ENCODE assay signal across 12 mouse cellular contexts in the genomic region with DNA sequence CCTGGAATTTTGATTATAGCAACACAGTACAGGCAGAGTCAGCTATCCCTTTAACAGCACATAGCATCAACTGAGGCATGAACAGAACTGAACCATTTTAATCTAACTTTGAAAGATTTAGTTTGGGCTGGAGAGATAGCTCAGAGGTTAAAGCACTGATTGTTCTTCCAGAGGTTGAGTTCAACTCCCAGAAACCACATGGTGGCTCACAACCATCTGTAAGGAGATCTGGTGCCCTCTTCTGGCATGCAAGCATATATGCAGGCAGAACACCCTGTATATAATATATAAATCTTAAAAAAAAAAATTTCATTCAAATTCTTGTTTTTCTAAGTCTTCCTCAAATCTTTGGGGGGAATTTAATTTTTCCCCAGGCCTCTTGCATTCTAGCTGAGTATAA. TPM values are rescaled to one million over a fixed set of nuclear protein-coding genes. Genes with fewer than 3 reads are reported as not detected.
DNase-seq lines count a peak whose midpoint lies in the region; ATAC-seq and TF ChIP-seq lines count a peak whose summit lies in the region.
"Had no signal": no experiment of that assay in that cellular context is flagged by ENCODE, and none has a peak within 500 bp of the region (broad histone marks: within the 10 kb centered on the region; RNA-seq: fewer than 3 reads in every experiment).

No protein-coding gene starts in this region.

- no peaks in the 10 kb centered on the region for H3K9me3 ChIP-seq in forebrain, postnatal 0 days (ENCODE audit: low read length)
- H3K9me3 ChIP-seq in forebrain, embryonic 15.5 days: no peaks in the 10 kb centered on the region
- H3K9me3 ChIP-seq in lung, embryonic 14.5 days (ENCODE audit: low read depth, low read length): no peaks in the 10 kb centered on the region
- H3K9me3 ChIP-seq: hindbrain, embryonic 10.5 days; limb, embryonic 12.5 days had no signal

- no peaks in the 10 kb centered on the region for H3K4me1 ChIP-seq in forebrain, postnatal 0 days (ENCODE audit: insufficient read depth)
- no peaks in the 10 kb centered on the region for H3K4me1 ChIP-seq in forebrain, embryonic 15.5 days
- no peaks in the 10 kb centered on the region for H3K4me1 ChIP-seq in lung, embryonic 14.5 days (ENCODE audit: insufficient read depth)
- H3K4me1 ChIP-seq: hindbrain, embryonic 10.5 days; limb, embryonic 12.5 days had no signal

- no peak overlapping the region for H3K9ac ChIP-seq in forebrain, postnatal 0 days
- H3K9ac ChIP-seq in forebrain, embryonic 15.5 days (replicated peaks): no peak overlapping the region
- no peak overlapping the region for H3K9ac ChIP-seq in lung, embryonic 14.5 days
- H3K9ac ChIP-seq: limb, embryonic 12.5 days had no signal

- H3K27ac ChIP-seq in forebrain, postnatal 0 days (ENCODE audit: low read depth, low read length): no peak overlapping the region
- H3K27ac ChIP-seq in forebrain, embryonic 15.5 days (replicated peaks): no peak overlapping the region
- H3K27ac ChIP-seq in lung, embryonic 14.5 days (ENCODE audit: low read depth): no peak overlapping the region
- H3K27ac ChIP-seq: hindbrain, embryonic 10.5 days; limb, embryonic 12.5 days had no signal

- H3K36me3 ChIP-seq in forebrain, postnatal 0 days (ENCODE audit: insufficient read depth): peaks cover 74% of the 10 kb centered on the region
- H3K36me3 ChIP-seq in forebrain, embryonic 15.5 days: peaks cover 67% of the 10 kb centered on the region
- H3K36me3 ChIP-seq in lung, embryonic 14.5 days (ENCODE audit: insufficient read depth): peaks cover 84% of the 10 kb centered on the region

- TF ChIP-seq CTCF in forebrain, postnatal 0 days (IDR thresholded peaks at IDR 0.05; ENCODE audit: low read depth): peak; percentile 71
- peak; percentile 64 for TF ChIP-seq CTCF in lung, embryonic 14.5 days (IDR thresholded peaks at IDR 0.05; ENCODE audit: low read depth)

- H3K27me3 ChIP-seq in forebrain, postnatal 0 days (ENCODE audit: insufficient read depth, low read length): no peaks in the 10 kb centered on the region
- H3K27me3 ChIP-seq in forebrain, embryonic 15.5 days: no peaks in the 10 kb centered on the region
- no peaks in the 10 kb centered on the region for H3K27me3 ChIP-seq in lung, embryonic 14.5 days (ENCODE audit: insufficient read depth, low read length)
- H3K27me3 ChIP-seq: limb, embryonic 12.5 days had no signal

- no peak overlapping the region for H3K4me3 ChIP-seq in forebrain, postnatal 0 days (ENCODE audit: low read depth, low read length)
- H3K4me3 ChIP-seq in forebrain, embryonic 15.5 days: no peak overlapping the region
- H3K4me3 ChIP-seq in lung, embryonic 14.5 days (ENCODE audit: low read depth, low read length): no peak overlapping the region
- H3K4me3 ChIP-seq: hindbrain, embryonic 10.5 days; limb, embryonic 12.5 days had no signal

- no peak for DNase-seq in forebrain, postnatal 0 days
- DNase-seq in lung, embryonic 14.5 days: no peak
- no peak for DNase-seq in lung, adult 18-20 months
- peak; percentile 45 for DNase-seq in ES-CJ7 (ENCODE audit: low read depth, low spot score)
- DNase-seq in layer of hippocampus, adult 11-12 months (ENCODE audit: low spot score): no peak
- DNase-seq: adrenal gland, adult 8-10 months; cerebellum, adult 9-11 months had no signal

- ATAC-seq in forebrain, postnatal 0 days: peak; percentile 66; the same call in 1 of the 2 replicates
- no peak for ATAC-seq in forebrain, embryonic 15.5 days (replicated peaks)
- ATAC-seq in lung, embryonic 14.5 days (ENCODE audit: insufficient read depth): no peak
- 0 out of 2 replicates have a peak, but pooled peaks have one; percentile 15 for ATAC-seq in megakaryocyte progenitor cell, adult 5-6 weeks (replicated peaks; ENCODE audit: poor library complexity)
- no peak for ATAC-seq in erythroid progenitor cell, adult 5-6 weeks (replicated peaks; ENCODE audit: low FRiP score, poor library complexity, severe bottlenecking)

- no peak overlapping the region for H3K4me2 ChIP-seq in forebrain, postnatal 0 days (ENCODE audit: low read depth)
- H3K4me2 ChIP-seq in forebrain, embryonic 15.5 days (replicated peaks): no peak overlapping the region
- H3K4me2 ChIP-seq in lung, embryonic 14.5 days: no peak overlapping the region
- H3K4me2 ChIP-seq: limb, embryonic 12.5 days had no signal

RNA-seq across cellular contexts. Expression of gene Tomm20, which starts 9.7 kb away (rescaled TPM):
- 181 and 195 TPM in 2 replicates for total RNA-seq in forebrain, postnatal 0 days (2014; rRNA removed)
- polyA plus RNA-seq in forebrain, postnatal 0 days (2015; fragmentation: Nextera tagmentation; extraction: Ambion mirVana): 228 and 256 TPM in 2 replicates
- 195 and 209 TPM in 2 replicates for polyA plus RNA-seq in forebrain, embryonic 15.5 days (2015; fragmentation: Nextera tagmentation; extraction: Ambion mirVana)
- polyA plus RNA-seq in lung, embryonic 14.5 days (2014; fragmentation: Nextera tagmentation; extraction: Ambion mirVana): 215 and 218 TPM in 2 replicates
- total RNA-seq in megakaryocyte progenitor cell, adult 5-6 weeks (2015): 118 and 141 TPM in 2 replicates
- 182 and 238 TPM in 2 replicates for total RNA-seq in megakaryocyte progenitor cell, adult 5-6 weeks (2017)
- 16.3 and 40.4 TPM in 2 replicates for total RNA-seq in erythroid progenitor cell, adult 5-6 weeks (2015; ENCODE audit: low replicate concordance)
- 43.8 and 48.9 TPM in 2 replicates for total RNA-seq in erythroid progenitor cell, adult 5-6 weeks (2017; ENCODE audit: low replicate concordance)

RNA-seq across cellular contexts. Expression of gene Rbm34, which starts 34.9 kb away (rescaled TPM):
- 24.7 and 26.1 TPM in 2 replicates for total RNA-seq in forebrain, postnatal 0 days (2014; rRNA removed)
- 23.2 and 31.1 TPM in 2 replicates for polyA plus RNA-seq in forebrain, postnatal 0 days (2015; fragmentation: Nextera tagmentation; extraction: Ambion mirVana)
- polyA plus RNA-seq in forebrain, embryonic 15.5 days (2015; fragmentation: Nextera tagmentation; extraction: Ambion mirVana): 26.4 and 28.2 TPM in 2 replicates
- 25.0 and 26.6 TPM in 2 replicates for polyA plus RNA-seq in lung, embryonic 14.5 days (2014; fragmentation: Nextera tagmentation; extraction: Ambion mirVana)
- total RNA-seq in megakaryocyte progenitor cell, adult 5-6 weeks (2015): 35.8 and 40.0 TPM in 2 replicates
- 51.6 and 52.3 TPM in 2 replicates for total RNA-seq in megakaryocyte progenitor cell, adult 5-6 weeks (2017)
- total RNA-seq in erythroid progenitor cell, adult 5-6 weeks (2015; ENCODE audit: low replicate concordance): 6.8 and 10.9 TPM in 2 replicates
- 8.7 and 10.8 TPM in 2 replicates for total RNA-seq in erythroid progenitor cell, adult 5-6 weeks (2017; ENCODE audit: low replicate concordance)

Comparison
In these comparisons a context has a peak if more than half of its experiments do, and no peak if none do; other contexts are left out.
1. ATAC-seq: peak in forebrain, postnatal 0 days (single experiment) and megakaryocyte progenitor cell, adult 5-6 weeks (single experiment); none in forebrain, embryonic 15.5 days (single experiment), lung, embryonic 14.5 days (single experiment) and erythroid progenitor cell, adult 5-6 weeks (single experiment).